Mouse (Mus musculus): ENCODE results near the gene Pcif1.
"Not testable (repeated sequence)": the region's sequence is repeated elsewhere in the genome, so short reads cannot be mapped to it uniquely, and the experiment has no call there.

Gene Pcif1

GRCm38 (mm10) chr2:164866741-164867551 is 12.2 kb upstream of the Pcif1 start:
- no peak for DNase-seq

- DNase-seq, result no peak
Measured at GRCm38 (mm10) chr2:164867566-164867965, 11.5 kb upstream of the Pcif1 start.

GRCm38 (mm10) chr2:164868491-164868890 is 10.6 kb upstream of the Pcif1 start:
- DNase-seq, result no peak

- DNase-seq, result no peak
Measured at GRCm38 (mm10) chr2:164871602-164872303, 7.4 kb upstream of the Pcif1 start.

GRCm38 (mm10) chr2:164873621-164874020 is 5.5 kb upstream of the Pcif1 start:
- no peak for DNase-seq

- DNase-seq, result no peak
Measured at GRCm38 (mm10) chr2:164874239-164874769, 4.8 kb upstream of the Pcif1 start.

DNA sequence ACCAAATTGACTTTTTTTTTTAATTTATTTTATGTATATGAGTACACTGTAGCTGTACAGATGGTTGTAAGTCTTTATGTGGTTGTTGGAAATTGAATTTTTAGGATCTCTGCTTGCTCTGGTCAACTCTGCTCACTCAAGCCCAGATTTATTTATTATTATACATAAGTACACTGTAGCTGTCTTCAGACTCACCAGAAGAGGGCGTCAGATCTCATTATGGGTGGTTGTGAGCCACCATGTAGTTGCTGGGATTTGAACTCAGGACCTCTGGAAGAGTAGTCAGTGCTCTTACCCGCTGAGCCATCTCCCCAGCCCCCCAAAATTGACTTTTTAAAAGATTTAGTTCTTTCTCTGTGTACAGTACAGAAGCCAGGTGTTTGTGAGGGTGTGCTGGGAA is 3.5 kb upstream of the Pcif1 start:
- DNase-seq, result not testable (repeated sequence)

DNA sequence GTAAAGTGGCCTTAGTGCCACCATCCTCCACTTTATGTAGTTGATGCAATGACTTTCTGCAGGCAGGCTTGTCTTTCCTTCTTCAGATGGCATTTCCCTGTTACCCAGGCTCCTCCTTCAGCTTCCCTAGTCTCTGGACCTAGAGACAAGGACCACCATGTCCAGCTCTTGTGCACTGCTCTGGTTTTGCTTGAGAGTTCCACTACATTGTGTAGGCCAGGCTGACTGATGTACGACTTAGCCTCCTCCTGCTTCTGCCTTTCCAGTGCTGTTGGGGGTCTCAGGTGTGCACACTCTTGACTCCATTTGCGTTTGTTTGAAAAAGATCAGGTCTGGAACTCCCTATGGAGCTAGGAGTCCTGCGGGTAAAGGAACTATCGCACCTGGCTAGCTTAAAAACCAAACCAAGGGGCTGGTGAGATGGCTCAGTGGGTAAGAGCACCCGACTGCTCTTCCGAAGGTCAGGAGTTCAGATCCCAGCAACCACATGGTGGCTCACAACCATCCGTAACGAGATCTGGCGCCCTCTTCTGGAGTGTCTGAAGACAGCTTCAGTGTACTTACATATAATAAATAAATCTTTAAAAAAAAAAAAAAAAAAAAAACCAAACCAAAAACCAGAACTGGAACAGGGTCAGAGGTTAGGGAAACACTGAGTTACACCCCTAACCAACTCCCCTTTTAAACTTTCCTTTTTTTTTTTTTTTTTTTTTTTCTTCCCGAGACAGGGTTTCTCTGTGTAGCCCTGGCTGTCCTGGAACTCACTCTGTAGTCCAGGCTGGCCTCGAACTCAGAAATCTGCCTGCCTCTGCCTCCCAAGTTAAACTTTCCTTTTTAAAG is 1.5 kb upstream of the Pcif1 start:
- not testable (repeated sequence) for DNase-seq

DNA sequence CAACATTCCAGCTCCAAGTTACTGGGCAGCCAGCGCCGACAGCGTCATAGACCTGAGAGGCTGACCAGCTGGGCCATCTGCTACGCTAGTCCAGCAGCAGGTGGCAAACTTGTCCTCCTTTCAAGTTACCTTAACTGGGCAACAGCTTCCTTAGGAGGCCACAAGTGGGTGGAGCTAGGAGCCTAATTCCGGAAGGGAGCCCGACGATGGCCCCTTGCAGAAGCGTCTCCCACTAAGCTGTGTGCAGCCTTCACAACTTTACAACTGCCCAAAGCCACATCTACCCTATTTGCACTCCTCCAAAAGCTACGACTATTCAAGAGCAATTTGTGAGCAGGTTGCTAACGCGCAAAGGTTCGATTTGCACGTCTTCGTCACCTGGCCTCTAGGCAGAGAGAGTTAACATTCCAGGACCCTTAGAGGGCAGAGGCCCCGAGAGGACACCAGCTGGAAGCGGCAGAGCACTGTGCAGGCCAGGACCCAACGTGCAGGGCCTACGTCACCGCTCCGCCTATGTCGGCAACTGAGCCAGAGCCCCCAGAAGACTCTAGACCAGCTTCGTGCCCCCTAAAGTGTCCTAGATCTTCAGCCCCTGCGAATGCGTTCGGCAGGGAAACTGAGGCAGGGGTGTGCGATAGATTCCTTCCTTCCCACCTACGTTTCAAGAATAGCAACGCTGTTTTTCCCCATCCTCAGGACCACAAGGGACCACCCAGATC is 436 bp upstream of the Pcif1 start:
- DNase-seq, result peak; percentile 59

- DNase-seq, result peak; percentile 96
Measured at GRCm38 (mm10) chr2:164879568-164880277, 619 bp downstream of the Pcif1 start.

DNA sequence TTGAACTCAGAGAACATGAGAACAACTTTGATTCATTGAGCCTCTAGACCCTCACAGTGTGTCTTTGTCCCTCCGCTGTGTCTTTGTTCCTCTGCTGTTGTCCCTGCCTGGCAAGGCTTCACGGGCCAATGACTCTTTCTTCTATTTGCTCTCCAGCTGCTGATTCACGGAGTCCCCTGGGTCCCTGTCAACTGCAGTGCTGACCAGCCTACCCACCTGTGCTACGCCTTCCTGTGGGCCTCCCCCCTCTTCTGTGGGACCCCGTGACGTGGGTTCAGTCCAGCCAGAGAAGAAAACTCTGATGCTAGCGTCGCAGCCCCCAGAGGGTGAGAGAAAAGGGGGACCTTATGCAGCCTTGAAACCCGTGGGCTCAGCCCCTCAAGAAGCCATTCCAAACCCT is 3.5 kb downstream of the Pcif1 start:
- DNase-seq, result no peak

- DNase-seq, result no peak
Measured at GRCm38 (mm10) chr2:164885788-164886187, 6.7 kb downstream of the Pcif1 start.

DNA sequence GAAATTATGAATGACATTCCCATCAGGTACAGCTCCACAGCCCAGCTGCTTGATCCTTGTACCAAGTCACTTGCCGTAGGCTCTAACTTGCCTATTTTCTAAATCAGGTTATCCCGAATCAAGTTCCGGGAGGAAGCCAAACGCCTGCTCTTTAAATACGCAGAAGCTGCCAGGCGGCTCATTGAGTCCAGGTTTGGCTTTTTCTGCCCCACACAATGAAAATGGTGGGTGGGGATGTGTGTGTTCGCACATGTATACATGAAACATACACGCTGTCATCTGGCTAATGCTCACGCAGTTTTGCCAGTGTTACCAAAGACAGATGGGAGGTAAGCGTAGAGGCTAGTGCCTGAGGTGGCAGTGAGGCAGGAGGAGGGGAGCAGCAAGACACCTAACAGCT is 7.5 kb downstream of the Pcif1 start:
- no peak for DNase-seq

DNA sequence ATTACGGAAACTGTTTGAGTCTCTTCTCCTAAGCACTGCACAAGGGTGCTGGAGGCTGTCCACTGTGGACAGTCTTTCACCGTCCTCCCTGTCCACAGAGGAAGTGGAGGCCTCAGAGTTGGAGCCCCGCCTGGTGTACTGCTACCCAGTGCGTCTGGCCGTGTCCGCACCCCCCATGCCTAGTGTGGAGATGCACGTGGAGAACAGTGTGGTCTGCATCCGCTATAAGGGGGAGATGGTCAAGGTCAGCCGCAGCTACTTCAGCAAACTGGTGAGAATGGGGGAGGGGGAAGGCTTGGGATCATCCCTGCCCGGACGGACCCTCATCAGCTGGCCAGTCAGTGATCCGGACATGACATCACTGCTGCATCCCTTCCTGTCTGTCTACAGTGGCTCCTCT is 9.9 kb downstream of the Pcif1 start:
- DNase-seq, result no peak

- DNase-seq, result no peak
Measured at GRCm38 (mm10) chr2:164889960-164890359, 10.9 kb downstream of the Pcif1 start.

- DNase-seq, result no peak
Measured at GRCm38 (mm10) chr2:164890411-164891049, 11.4 kb downstream of the Pcif1 start.

- DNase-seq, result no peak
Measured at GRCm38 (mm10) chr2:164891056-164891834, 12.1 kb downstream of the Pcif1 start.

GRCm38 (mm10) chr2:164891908-164892695 is 13.0 kb downstream of the Pcif1 start:
- no peak for DNase-seq

DNA sequence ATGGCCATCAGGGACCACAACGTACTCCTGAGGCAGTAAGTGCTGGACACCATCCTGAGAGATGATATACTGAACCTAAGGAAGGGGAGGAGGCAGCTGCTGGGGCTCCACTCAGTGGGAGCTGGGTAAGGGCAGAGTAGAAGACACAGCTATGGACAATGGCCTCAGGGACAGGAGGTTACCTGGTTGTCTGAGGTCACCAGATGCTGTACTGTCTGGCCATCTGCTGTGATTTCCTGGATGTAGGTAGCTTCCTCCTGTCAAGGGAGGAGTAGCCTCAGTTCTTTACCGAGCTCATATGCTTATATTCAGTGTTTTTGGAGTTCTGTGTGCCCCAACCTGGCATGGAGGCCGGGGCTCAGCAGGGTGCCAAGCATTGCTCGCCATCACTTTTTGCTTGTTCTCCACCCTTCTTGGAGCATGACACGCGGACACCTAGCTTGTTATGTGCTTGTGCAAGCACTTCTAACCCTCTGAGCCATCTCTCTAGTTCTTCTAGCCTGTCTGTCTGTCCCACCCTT is 13.7 kb downstream of the Pcif1 start:
- DNase-seq, result no peak

Data from thymus, postnatal 14 days (tissue).